Mouse (Mus musculus) mouse trophoblast stem cell (cell line): ENCODE measurements around the gene Olfr1416.
"Not testable (repeated sequence)": the region's sequence is repeated elsewhere in the genome, so short reads cannot be mapped to it uniquely, and the experiment has no call there.

Experiments
- in situ Hi-C, 2 experiments: fragments of 300-500 bp; cut with MseI, MboI; formaldehyde crosslinking; loops; 2 replicates in 1 of 2; 3 replicates in 1 of 2; pipeline ENCODE4 v1.15.1; 2025

The Olfr1416 gene

GRCm38 (mm10) chr1:92485013-92485412 lies at the start of gene Olfr1416:
Olfr1416 (minus strand) TSS chr1:92485113.
- in situ Hi-C loops = no loop called here

GRCm38 (mm10) chr1:92523764-92524163 lies 38.9 kb upstream of the Olfr1416 start:
- in situ Hi-C loops = loop anchor here (5.0 kb wide), 1 partner anchor 89 kb away; no protein-coding TSS in a partner anchor

GRCm38 (mm10) chr1:92521376-92521775 lies 36.5 kb upstream of the Olfr1416 start:
- in situ Hi-C loops = loop anchor here (5.0 kb wide), 1 partner anchor 91 kb away; no protein-coding TSS in a partner anchor

- in situ Hi-C loops = no loop called here
Observed at GRCm38 (mm10) chr1:92519046-92519445, 34.1 kb upstream of the Olfr1416 start.

- in situ Hi-C loops = no loop called here
Observed at GRCm38 (mm10) chr1:92518561-92518960, 33.6 kb upstream of the Olfr1416 start, which contains the start of gene Olfr1414. Olfr1414 (minus strand) TSS chr1:92518661.

GRCm38 (mm10) chr1:92515390-92515789 lies 30.5 kb upstream of the Olfr1416 start:
- in situ Hi-C loops = no loop called here

DNA sequence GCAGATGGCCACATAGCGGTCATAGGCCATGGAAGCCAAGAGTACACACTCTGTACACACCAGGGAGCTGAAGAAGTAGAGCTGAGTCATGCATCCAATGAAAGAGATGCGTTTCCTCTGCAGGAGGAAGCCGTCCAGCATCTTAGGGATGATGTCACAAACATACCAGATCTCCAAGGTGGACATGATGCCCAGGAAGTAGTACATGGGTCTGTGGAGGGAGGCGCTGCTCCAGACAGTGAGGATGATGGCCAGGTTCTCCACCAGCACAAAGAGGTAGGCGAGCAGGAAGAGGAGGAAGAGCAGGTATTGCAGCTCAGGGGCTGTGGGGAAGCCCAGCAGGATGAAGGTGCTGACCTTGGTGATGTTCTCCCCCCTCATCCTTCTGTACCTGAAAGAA lies 26.7 kb upstream of the Olfr1416 start:
- in situ Hi-C loops = not testable (repeated sequence)

- in situ Hi-C loops = no loop called here
Observed at GRCm38 (mm10) chr1:92496001-92496400, 11.1 kb upstream of the Olfr1416 start, which contains the start of gene Olfr1415. Olfr1415 (minus strand) TSS chr1:92496101.

GRCm38 (mm10) chr1:92474066-92474578 lies 10.8 kb downstream of the Olfr1416 start:
- in situ Hi-C loops = no loop called here

DNA sequence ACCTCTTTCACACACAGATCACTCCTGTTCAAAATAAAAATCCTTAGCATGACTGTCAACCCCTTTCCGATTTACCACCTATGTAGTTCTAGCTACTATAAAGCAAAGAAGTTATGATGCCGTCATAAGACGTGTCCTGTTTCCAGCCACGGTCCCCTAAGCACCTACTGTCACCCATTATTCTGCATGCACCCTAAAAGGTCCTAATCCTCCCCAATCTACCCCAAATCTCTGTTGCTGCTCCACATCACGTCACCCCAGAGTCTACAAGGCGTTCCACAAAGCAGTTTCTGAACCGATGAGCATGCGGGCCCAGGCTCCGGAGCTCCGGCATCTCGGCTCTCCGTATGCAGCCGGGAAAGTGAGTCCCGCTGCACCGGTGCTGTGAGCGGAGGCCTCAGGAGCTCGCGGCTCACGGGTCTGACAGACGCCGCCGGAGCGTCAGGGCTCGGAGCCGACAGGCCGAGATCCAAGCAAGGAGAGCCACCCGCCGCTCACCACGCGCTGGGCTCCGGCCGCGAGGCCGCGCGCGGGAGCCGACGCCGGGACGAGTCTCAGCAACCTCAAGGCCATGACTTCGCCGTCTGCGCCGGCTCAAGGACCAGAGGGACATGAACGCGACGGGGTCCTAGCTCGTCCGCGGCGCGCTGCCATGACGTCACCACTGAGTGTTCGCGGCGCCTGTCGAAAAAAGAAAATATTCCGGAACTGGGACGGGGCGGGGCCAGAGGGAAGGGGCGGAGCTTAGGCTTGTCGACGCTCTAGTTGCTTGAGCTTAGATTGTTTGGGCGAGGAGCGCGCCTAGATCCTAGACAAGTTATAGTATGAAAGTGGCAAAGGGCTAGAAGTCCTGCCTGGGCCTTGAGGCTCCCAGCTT lies 11.5 kb downstream of the Olfr1416 start, which contains the start of gene Ndufa10:
Ndufa10 (minus strand) TSS at position 696 of the 877 bp plus-strand sequence.
- in situ Hi-C loops = no loop called here

- in situ Hi-C loops = no loop called here
Observed at GRCm38 (mm10) chr1:92468891-92469290, 16.0 kb downstream of the Olfr1416 start.

DNA sequence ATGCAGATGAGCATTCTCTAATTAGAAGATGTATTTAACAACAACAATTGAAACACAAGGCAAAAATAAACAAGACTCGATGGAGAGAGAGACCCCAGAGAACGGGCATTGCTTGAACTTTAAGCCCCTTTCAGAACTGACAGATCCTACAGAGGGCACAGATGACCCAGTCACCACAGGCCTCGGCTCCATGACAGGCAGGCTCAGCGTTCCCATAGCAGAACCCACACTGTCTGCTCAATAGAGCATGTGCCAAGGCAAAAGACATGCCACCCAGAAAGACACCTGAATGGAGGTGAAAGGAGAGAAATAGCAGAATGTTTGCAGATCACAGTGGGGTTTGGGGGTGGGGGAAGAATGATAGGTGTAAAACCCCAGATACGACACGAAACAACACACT lies 26.5 kb downstream of the Olfr1416 start:
- in situ Hi-C loops = no loop called here

- in situ Hi-C loops = no loop called here
Observed at GRCm38 (mm10) chr1:92457758-92458157, 27.2 kb downstream of the Olfr1416 start.

GRCm38 (mm10) chr1:92453751-92454445 lies 31.0 kb downstream of the Olfr1416 start:
- in situ Hi-C loops = no loop called here

DNA sequence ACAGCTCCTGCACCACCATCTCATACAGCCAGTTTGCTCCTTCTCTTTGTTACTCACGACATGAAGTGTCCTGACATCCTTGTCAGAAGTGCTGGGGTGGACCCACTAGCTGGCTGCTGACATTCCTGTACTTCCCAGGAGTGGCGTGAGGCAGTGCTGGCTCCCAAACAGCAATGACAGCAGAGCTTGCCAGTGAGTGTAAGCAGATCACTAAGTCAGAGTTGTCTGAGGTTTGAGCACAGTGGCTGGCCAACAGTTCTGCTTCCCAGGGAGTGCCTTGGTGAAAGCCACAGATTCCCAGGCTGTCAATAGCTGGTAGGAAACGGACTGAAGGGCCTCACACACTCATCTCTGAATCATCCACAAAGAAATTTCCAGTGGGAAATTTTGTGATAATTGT lies 36.6 kb downstream of the Olfr1416 start:
- in situ Hi-C loops = no loop called here

- in situ Hi-C loops = no loop called here
Observed at GRCm38 (mm10) chr1:92441453-92442063, 43.4 kb downstream of the Olfr1416 start.

DNA sequence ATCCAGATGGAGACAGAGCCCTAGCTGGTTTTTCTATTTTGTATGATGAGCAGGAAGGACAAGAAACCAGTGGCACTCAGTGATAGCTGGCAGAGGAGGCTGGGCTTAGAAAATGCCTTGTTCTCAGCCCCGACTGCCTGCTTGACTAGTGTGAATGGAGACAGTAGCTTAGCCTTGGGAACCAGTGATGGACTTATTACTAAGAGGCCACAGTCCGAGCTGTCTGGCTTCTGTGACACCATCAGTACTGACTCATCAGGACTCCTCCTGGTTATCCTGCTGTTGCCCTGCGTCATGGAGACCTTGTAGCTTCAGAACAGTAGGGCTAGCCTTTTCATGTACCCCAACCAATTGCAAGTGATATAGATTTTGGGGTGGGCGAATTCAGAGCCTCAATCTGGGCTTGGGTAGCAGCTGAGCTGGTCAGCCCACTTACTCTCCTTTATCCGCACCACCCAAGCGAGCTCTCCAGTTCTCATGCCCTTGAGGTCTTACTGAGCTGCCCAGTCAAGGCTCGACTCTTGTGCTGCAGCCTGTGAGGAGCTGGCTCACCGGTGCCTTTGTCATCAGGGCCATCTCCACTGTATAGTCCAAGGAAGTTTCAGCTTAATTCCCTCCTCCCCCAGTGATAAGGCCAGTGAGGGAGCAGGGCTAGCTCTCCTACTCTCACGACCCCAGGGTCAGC lies 44.7 kb downstream of the Olfr1416 start:
- in situ Hi-C loops = no loop called here

DNA sequence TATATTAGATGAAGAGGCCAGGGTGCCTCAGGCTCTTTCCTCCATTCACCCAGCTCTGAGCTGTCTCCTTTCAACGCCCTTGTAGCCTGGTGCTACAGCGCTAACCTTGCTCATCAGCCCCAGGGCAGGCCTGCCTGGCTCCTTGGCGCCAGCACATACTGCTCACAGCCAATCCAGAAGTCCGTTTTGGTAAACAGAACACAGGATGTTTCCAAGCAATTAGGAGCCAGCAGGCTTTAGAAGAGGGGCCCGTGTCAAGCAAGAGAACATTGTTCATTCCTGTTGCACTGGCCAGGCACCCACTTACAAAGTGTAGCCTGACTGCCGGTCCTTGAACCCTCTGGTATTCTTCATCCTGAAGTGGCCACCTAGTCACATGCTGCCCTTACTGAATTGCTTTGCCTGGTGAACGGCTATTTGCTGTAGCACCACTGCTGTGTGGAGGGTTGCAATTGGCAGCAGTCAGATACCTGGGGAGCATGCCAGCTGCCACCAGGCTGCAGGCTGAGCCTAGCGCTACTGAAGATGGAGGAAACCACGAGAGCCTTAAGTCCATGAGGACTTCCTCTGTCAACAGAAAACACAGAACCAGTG lies 47.1 kb downstream of the Olfr1416 start:
- in situ Hi-C loops = no loop called here

- in situ Hi-C loops = no loop called here
Observed at GRCm38 (mm10) chr1:92436831-92437321, 48.0 kb downstream of the Olfr1416 start.

DNA sequence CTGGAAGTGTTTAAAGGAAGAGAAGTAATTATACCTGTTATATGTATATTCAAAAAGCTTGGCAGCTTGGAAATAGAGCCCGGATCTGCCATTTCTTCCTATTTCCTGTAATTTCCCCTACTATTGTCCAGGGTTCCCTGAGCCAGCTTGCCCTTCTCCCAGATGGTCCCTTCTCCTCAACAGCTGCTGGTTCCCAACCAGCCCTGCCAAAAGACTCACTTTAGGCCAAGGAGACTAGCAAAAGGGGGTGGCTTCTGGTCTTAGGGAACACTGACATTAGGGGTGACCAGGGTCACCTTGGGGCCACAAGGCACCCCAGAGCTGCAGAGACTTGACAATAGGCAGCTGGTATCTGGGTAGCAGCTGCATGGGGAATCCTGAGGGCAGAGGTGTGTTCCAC lies 49.9 kb downstream of the Olfr1416 start:
- in situ Hi-C loops = no loop called here

- in situ Hi-C loops = no loop called here
Observed at GRCm38 (mm10) chr1:92432791-92433190, 52.1 kb downstream of the Olfr1416 start.
